Mouse (Mus musculus) MEL (cell line): Measurements from ENCODE around the gene Ostm1.

Experiments used
- CHD1 ChIP-seq: IDR thresholded peaks from 2 replicates; pipeline ENCODE4 v1.6.1; 2012; ENCODE audit warnings: low read depth, mild to moderate bottlenecking, inconsistent platforms, low read length, improper control_type of control experiment
- CTCF ChIP-seq, 3 experiments: IDR thresholded peaks in 2 of 3; conservative IDR thresholded peaks in 1 of 3; 2 replicates each; pipeline ENCODE4 v1.5.1; 2011 to 2012; ENCODE audit warnings: low read length in 3 of 3, low read depth in 2 of 3, mild to moderate bottlenecking in 2 of 3, improper control_type of control experiment in 1 of 3, inconsistent platforms in 1 of 3, mixed read lengths in 1 of 3, moderate library complexity in 1 of 3; ENCODE audit not compliant: control insufficient read depth in 1 of 3, insufficient read depth in 1 of 3, poor library complexity in 1 of 3, severe bottlenecking in 1 of 3
- E2F4 ChIP-seq: IDR thresholded peaks from 2 replicates; pipeline ENCODE4 v1.6.1; 2011; ENCODE audit warnings: low read depth, low read length, improper control_type of control experiment, borderline replicate concordance
- EP300 ChIP-seq, 2 experiments: IDR thresholded peaks; 2 replicates each; pipeline ENCODE4 v1.6.1; 2011; ENCODE audit warnings: improper control_type of control experiment in 2 of 2, low read length in 2 of 2, low read depth in 1 of 2, mild to moderate bottlenecking in 1 of 2
- ETS1 ChIP-seq: IDR thresholded peaks from 2 replicates; pipeline ENCODE4 v1.6.1; 2012; ENCODE audit warnings: low read depth, mild to moderate bottlenecking, inconsistent platforms, low read length, improper control_type of control experiment, moderate library complexity
- GATA1 ChIP-seq: IDR thresholded peaks from 2 replicates; pipeline ENCODE4 v1.6.1; 2011; ENCODE audit warnings: low read depth, low read length, improper control_type of control experiment
- HCFC1 ChIP-seq: IDR thresholded peaks from 2 replicates; pipeline ENCODE4 v1.6.1; 2012; ENCODE audit warnings: low read depth, mild to moderate bottlenecking, inconsistent platforms, low read length, improper control_type of control experiment, moderate library complexity
- MAZ ChIP-seq: IDR thresholded peaks from 2 replicates; pipeline ENCODE4 v1.6.1; 2012; ENCODE audit warnings: low read depth, mild to moderate bottlenecking, inconsistent platforms, low read length, improper control_type of control experiment
- POLR2A ChIP-seq, 2 experiments: IDR thresholded peaks; 2 replicates each; pipeline ENCODE4 v1.6.1; 2011 to 2012; ENCODE audit warnings: low read length in 2 of 2, mild to moderate bottlenecking in 2 of 2, control low read depth in 1 of 2, improper control_type of control experiment in 1 of 2, low read depth in 1 of 2, moderate library complexity in 1 of 2; ENCODE audit not compliant: control insufficient read depth in 1 of 2, insufficient read depth in 1 of 2, poor library complexity in 1 of 2
- SIN3A ChIP-seq: IDR thresholded peaks from 2 replicates; pipeline ENCODE4 v1.6.1; 2012; ENCODE audit warnings: low read length, improper control_type of control experiment, inconsistent platforms
- UBTF ChIP-seq: IDR thresholded peaks from 2 replicates; pipeline ENCODE4 v1.6.1; 2012; ENCODE audit warnings: low read depth, mild to moderate bottlenecking, inconsistent platforms, low read length, improper control_type of control experiment, moderate library complexity, borderline replicate concordance; ENCODE audit not compliant: insufficient read depth
- USF1 ChIP-seq: IDR thresholded peaks from 2 replicates; pipeline ENCODE4 v1.6.1; 2014; ENCODE audit warnings: low read depth, mild to moderate bottlenecking, inconsistent platforms, low read length, improper control_type of control experiment, moderate library complexity
- USF2 ChIP-seq, 2 experiments: IDR thresholded peaks; 2 replicates each; pipeline ENCODE4 v1.6.1; 2011 to 2012; ENCODE audit warnings: improper control_type of control experiment in 2 of 2, low read length in 2 of 2, borderline replicate concordance in 1 of 2, inconsistent platforms in 1 of 2, low read depth in 1 of 2, mild to moderate bottlenecking in 1 of 2; ENCODE audit not compliant: insufficient read depth in 1 of 2
- ZC3H11A ChIP-seq: IDR thresholded peaks from 2 replicates; pipeline ENCODE4 v1.6.1; 2012; ENCODE audit warnings: low read depth, mild to moderate bottlenecking, inconsistent platforms, low read length, improper control_type of control experiment

DNA sequence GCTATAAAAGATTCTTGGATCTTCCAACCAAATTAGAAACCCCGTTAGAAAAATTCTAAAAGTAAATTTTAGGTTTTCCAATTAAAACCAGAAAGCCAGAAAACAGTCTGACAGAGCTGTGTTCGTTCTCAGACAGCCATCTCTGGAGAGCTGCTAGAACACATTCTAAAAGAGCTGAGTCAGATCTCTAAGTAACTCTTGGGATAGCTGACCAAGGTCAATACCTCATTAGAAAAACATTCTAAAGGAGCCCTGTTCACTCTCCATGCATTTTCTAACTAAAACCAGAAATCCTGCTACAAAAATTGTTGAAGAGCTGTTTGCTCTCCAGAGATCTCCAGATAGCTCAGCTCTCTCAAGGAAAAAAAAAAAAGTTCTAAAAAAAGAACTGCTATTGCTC is 146.0 kb downstream of the Ostm1 start:
- TF ChIP-seq POLR2A (IDR thresholded peaks at IDR 0.05; ENCODE audit: control insufficient read depth in 1 of 2, insufficient read depth in 1 of 2, low read depth in 1 of 2, low read length in 2 of 2, poor library complexity in 1 of 2) = no peak
- TF ChIP-seq ZC3H11A = no peak
- TF ChIP-seq CTCF (IDR thresholded peaks at IDR 0.05 in 2 of 3, conservative IDR thresholded peaks at IDR 0.05 in 1 of 3; ENCODE audit: control insufficient read depth in 1 of 3, insufficient read depth in 1 of 3, low read depth in 2 of 3, low read length in 3 of 3, poor library complexity in 1 of 3, severe bottlenecking in 1 of 3) = no peak
- TF ChIP-seq CHD1 = no peak
- no peak for TF ChIP-seq USF2 (IDR thresholded peaks at IDR 0.05; ENCODE audit: borderline replicate concordance in 1 of 2, insufficient read depth in 1 of 2, low read depth in 1 of 2, low read length in 2 of 2)
- no peak for TF ChIP-seq ETS1
- TF ChIP-seq MAZ = no peak
- TF ChIP-seq HCFC1 = no peak
- no peak for TF ChIP-seq GATA1
- no peak for TF ChIP-seq EP300 (IDR thresholded peaks at IDR 0.05; ENCODE audit: low read depth in 1 of 2, low read length in 2 of 2)
- no peak for TF ChIP-seq UBTF
- TF ChIP-seq E2F4 = no peak
- TF ChIP-seq USF1 = no peak
- TF ChIP-seq SIN3A = no peak
